Mouse (Mus musculus) hindbrain, embryonic 12.5 days (tissue): ENCODE data around the gene Scn4a. TPM values are rescaled to one million over a fixed set of nuclear protein-coding genes. Genes with fewer than 3 reads are reported as not detected.

Source experiments
- ATAC-seq: fragments of 200-750 bp; cut with Nextera tagmentation; 2 replicates; pipeline ENCODE4 v1.8.0; 2017; ENCODE audit warnings: moderate TSS enrichment; ENCODE audit not compliant: low FRiP score
- H3K27ac ChIP-seq: fragments of 300-500 bp; sonication (generic); 2 replicates; pipeline ENCODE4 v1.5.1; 2016; ENCODE audit warnings: mild to moderate bottlenecking
- H3K27me3 ChIP-seq: fragments of 300-500 bp; sonication (generic); 2 replicates; pipeline ENCODE4 v1.6.1; 2016; ENCODE audit warnings: mild to moderate bottlenecking
- H3K36me3 ChIP-seq: fragments of 300-500 bp; sonication (generic); 2 replicates; pipeline ENCODE4 v1.6.1; 2016; ENCODE audit warnings: mild to moderate bottlenecking
- H3K4me1 ChIP-seq: fragments of 300-500 bp; sonication (generic); 2 replicates; pipeline ENCODE4 v1.6.1; 2016
- H3K4me2 ChIP-seq: fragments of 300-500 bp; sonication (generic); replicated peaks from 2 replicates; pipeline ENCODE4 v1.6.1; 2016; ENCODE audit warnings: mild to moderate bottlenecking
- H3K4me3 ChIP-seq: fragments of 300-500 bp; sonication (generic); 2 replicates; pipeline ENCODE4 v1.5.1; 2016; ENCODE audit warnings: mild to moderate bottlenecking
- H3K9ac ChIP-seq: fragments of 300-500 bp; sonication (generic); 2 replicates; pipeline ENCODE4 v1.6.1; 2016; ENCODE audit warnings: mild to moderate bottlenecking, moderate library complexity
- H3K9me3 ChIP-seq: fragments of 300-500 bp; sonication (generic); replicated peaks from 2 replicates; pipeline ENCODE4 v1.6.1; 2016; ENCODE audit warnings: mild to moderate bottlenecking
- WGBS: fragments of 180-500 bp; shearing (Covaris S2); methylation state at CpG from one replicate; pipeline ENCODE4 v1.1.7; 2016; 5-methylcytosine and 5-hydroxymethylcytosine counted together
- polyA plus RNA-seq: library from polyadenylated mRNA; unstranded; fragments of >200 nt; fragmentation: Nextera tagmentation; extraction: Ambion mirVana; gene quantifications from 2 replicates; pipeline ENCODE4 v1.2.1, GENCODE M21; 2016

Scn4a gene
- polyA plus RNA-seq, 1 experiment from 2014 or later, result not detected

- H3K9ac ChIP-seq, result no peak overlapping the region
- WGBS, result 84% methylated on average over 6 of the region's 6 CpGs
- H3K27ac ChIP-seq, result no peak overlapping the region
Observed at GRCm38 (mm10) chr11:106383051-106383790, 30.1 kb upstream of the Scn4a start.

GRCm38 (mm10) chr11:106382424-106382823 is 29.3 kb upstream of the Scn4a start:
- no peak overlapping the region for H3K4me2 ChIP-seq
- H3K4me3 ChIP-seq, result no peak overlapping the region
- 80% methylated on average over 5 of the region's 5 CpGs for WGBS
- H3K9ac ChIP-seq, result no peak overlapping the region
- no peak overlapping the region for H3K27ac ChIP-seq
- no peak for ATAC-seq
- no peaks in the 10 kb centered on the region for H3K4me1 ChIP-seq
- H3K27me3 ChIP-seq, result no peaks in the 10 kb centered on the region
- no peaks in the 10 kb centered on the region for H3K36me3 ChIP-seq
- H3K9me3 ChIP-seq, result no peaks in the 10 kb centered on the region

More at GRCm38 (mm10) chr11:106383051-106383790, 30.1 kb upstream of the Scn4a start:
- ATAC-seq, result no peak
- no peak overlapping the region for H3K4me2 ChIP-seq
- H3K9me3 ChIP-seq, result no peaks in the 10 kb centered on the region
- H3K4me3 ChIP-seq, result no peak overlapping the region
- no peaks in the 10 kb centered on the region for H3K27me3 ChIP-seq
- no peaks in the 10 kb centered on the region for H3K4me1 ChIP-seq
- no peaks in the 10 kb centered on the region for H3K36me3 ChIP-seq

- no peaks in the 10 kb centered on the region for H3K36me3 ChIP-seq
- no peak overlapping the region; the same call in 1 of the 2 replicates for H3K27ac ChIP-seq
- no peak overlapping the region for H3K9ac ChIP-seq
- H3K4me1 ChIP-seq, result no peaks in the 10 kb centered on the region
- H3K4me3 ChIP-seq, result no peak overlapping the region
- no peak overlapping the region for H3K4me2 ChIP-seq
- H3K9me3 ChIP-seq, result no peaks in the 10 kb centered on the region
- WGBS, result 83% methylated on average over 7 of the region's 7 CpGs
- H3K27me3 ChIP-seq, result no peaks in the 10 kb centered on the region
- ATAC-seq, result no peak
Observed at GRCm38 (mm10) chr11:106381883-106382282, 28.8 kb upstream of the Scn4a start.

- 84% methylated on average over 11 of the region's 11 CpGs for WGBS
- Histone ChIP-seq H3K4me3 (no peak overlapping the region), H3K9me3 (no peaks in the 10 kb centered on the region), H3K4me2 (no peak overlapping the region), H3K27ac (no peak overlapping the region), H3K9ac (no peak overlapping the region), H3K36me3 (no peaks in the 10 kb centered on the region), H3K27me3 (no peaks in the 10 kb centered on the region), H3K4me1 (no peaks in the 10 kb centered on the region)
- no peak for ATAC-seq
Observed at GRCm38 (mm10) chr11:106381011-106381410, 27.9 kb upstream of the Scn4a start.

GRCm38 (mm10) chr11:106374979-106375378 is 21.9 kb upstream of the Scn4a start:
- no peak overlapping the region for H3K4me2 ChIP-seq
- H3K9me3 ChIP-seq, result no peaks in the 10 kb centered on the region
- H3K27me3 ChIP-seq, result no peaks in the 10 kb centered on the region
- no peak overlapping the region for H3K4me3 ChIP-seq
- H3K4me1 ChIP-seq, result peaks cover 8% of the 10 kb centered on the region
- no peaks in the 10 kb centered on the region for H3K36me3 ChIP-seq
- WGBS, result 85% methylated on average over 5 of the region's 5 CpGs
- H3K27ac ChIP-seq, result no peak overlapping the region
- H3K9ac ChIP-seq, result no peak overlapping the region
- no peak for ATAC-seq

- no peak for ATAC-seq
- Histone ChIP-seq H3K27me3 (no peaks in the 10 kb centered on the region), H3K9ac (no peak overlapping the region), H3K4me2 (no peak overlapping the region), H3K27ac (no peak overlapping the region), H3K36me3 (no peaks in the 10 kb centered on the region), H3K4me1 (peaks cover 8% of the 10 kb centered on the region), H3K9me3 (no peaks in the 10 kb centered on the region), H3K4me3 (no peak overlapping the region)
- 61% methylated on average over 9 of the region's 9 CpGs for WGBS
Observed at GRCm38 (mm10) chr11:106374559-106374958, 21.5 kb upstream of the Scn4a start.

- Histone ChIP-seq H3K27me3 (no peaks in the 10 kb centered on the region), H3K36me3 (no peaks in the 10 kb centered on the region), H3K9me3 (no peaks in the 10 kb centered on the region), H3K4me2 (no peak overlapping the region), H3K9ac (no peak overlapping the region), H3K4me3 (no peak overlapping the region), H3K4me1 (peaks cover 8% of the 10 kb centered on the region), H3K27ac (no peak overlapping the region)
- no peak for ATAC-seq
- 68% methylated on average over 11 of the region's 11 CpGs for WGBS
Observed at GRCm38 (mm10) chr11:106373998-106374397, 20.9 kb upstream of the Scn4a start.

- Histone ChIP-seq H3K4me1 (peaks cover 12% of the 10 kb centered on the region), H3K27me3 (no peaks in the 10 kb centered on the region), H3K9me3 (peaks cover 5% of the 10 kb centered on the region), H3K4me3 (no peak overlapping the region), H3K36me3 (no peaks in the 10 kb centered on the region), H3K27ac (no peak overlapping the region), H3K9ac (no peak overlapping the region), H3K4me2 (no peak overlapping the region)
- ATAC-seq, result no peak
- WGBS, result 17% methylated on average over 3 of the region's 3 CpGs
Observed at GRCm38 (mm10) chr11:106366316-106366715, 13.2 kb upstream of the Scn4a start.

GRCm38 (mm10) chr11:106365366-106365765 is 12.3 kb upstream of the Scn4a start, which contains the start of gene Prr29:
Prr29 (plus strand) TSS chr11:106365472.
- H3K27me3 ChIP-seq, result no peaks in the 10 kb centered on the region
- peaks cover 12% of the 10 kb centered on the region for H3K4me1 ChIP-seq
- H3K27ac ChIP-seq, result no peak within 1 kb of the TSS
- H3K36me3 ChIP-seq, result no peaks in the 10 kb centered on the region
- H3K4me2 ChIP-seq, result no peak within 1 kb of the TSS
- no peak within 1 kb of the TSS for H3K9ac ChIP-seq
- WGBS, result 40% methylated on average over 10 of the region's 10 CpGs
- H3K4me3 ChIP-seq, result no peak within 1 kb of the TSS
- peaks cover 5% of the 10 kb centered on the region for H3K9me3 ChIP-seq
- no peak for ATAC-seq

- peak; percentile 66 for ATAC-seq
- Histone ChIP-seq H3K9me3 (peaks cover 5% of the 10 kb centered on the region), H3K9ac (no peak overlapping the region), H3K36me3 (no peaks in the 10 kb centered on the region), H3K4me2 (no peak overlapping the region), H3K27ac (no peak overlapping the region), H3K4me1 (peaks cover 12% of the 10 kb centered on the region), H3K27me3 (no peaks in the 10 kb centered on the region), H3K4me3 (no peak overlapping the region)
- 4% methylated on average over 11 of the region's 11 CpGs for WGBS
Observed at GRCm38 (mm10) chr11:106364712-106365111, 11.6 kb upstream of the Scn4a start.

- no peaks in the 10 kb centered on the region for H3K9me3 ChIP-seq
- H3K4me2 ChIP-seq, result no peak overlapping the region
- no peaks in the 10 kb centered on the region for H3K36me3 ChIP-seq
- 26% methylated on average over 5 of the region's 5 CpGs for WGBS
- H3K4me3 ChIP-seq, result no peak overlapping the region
- H3K27me3 ChIP-seq, result no peaks in the 10 kb centered on the region
- no peak overlapping the region for H3K9ac ChIP-seq
- H3K4me1 ChIP-seq, result no peaks in the 10 kb centered on the region
- ATAC-seq, result no peak
- H3K27ac ChIP-seq, result no peak overlapping the region
Observed at GRCm38 (mm10) chr11:106359350-106359749, 6.3 kb upstream of the Scn4a start.

GRCm38 (mm10) chr11:106355382-106356128 is 2.5 kb upstream of the Scn4a start:
- Histone ChIP-seq H3K27ac (no peak overlapping the region), H3K36me3 (no peaks in the 10 kb centered on the region), H3K9me3 (no peaks in the 10 kb centered on the region), H3K4me1 (peaks cover 4% of the 10 kb centered on the region; the same call in 1 of the 2 replicates), H3K27me3 (no peaks in the 10 kb centered on the region), H3K4me3 (no peak overlapping the region), H3K4me2 (no peak overlapping the region), H3K9ac (no peak overlapping the region)
- WGBS, result 70% methylated on average over 19 of the region's 19 CpGs
- ATAC-seq, result no peak
